Mouse (Mus musculus): ENCODE results near the gene Plin4. TPM values are rescaled to one million over a fixed set of nuclear protein-coding genes. Genes with fewer than 3 reads are reported as not detected.

Plin4 gene
- total and polyA plus RNA-seq, 2 experiments: 2.1 to 2.8 TPM

- H3K27ac ChIP-seq (replicated peaks; ENCODE audit: insufficient read depth, low read depth, low read length): peak overlapping the region; percentile 95
These were observed 9.8 kb upstream of the Plin4 start for GRCm38 (mm10) chr17:56119431-56119830.

GRCm38 (mm10) chr17:56117251-56117710 lies 7.7 kb upstream of the Plin4 start, which contains the start of gene Plin5:
Gene Plin5, minus strand, starts transcription at chr17:56117596.
- TF ChIP-seq POLR2A (IDR thresholded peaks at IDR 0.05; ENCODE audit: extremely low read depth, insufficient read depth, low read length): peak; percentile 95
- no peak for TF ChIP-seq CTCF (IDR thresholded peaks at IDR 0.05; ENCODE audit: low read depth, low read length)
- WGBS: 4% methylated on average over 27 of the region's 27 CpGs
- H3K79me2 ChIP-seq (ENCODE audit: control insufficient read depth, insufficient read depth, low read length): peaks cover 5% of the 10 kb centered on the region; the same call in 1 of the 2 replicates
- DNase-seq (ENCODE audit: extremely low read depth, low read depth, low spot score): peak; percentile 89
- peak within 1 kb of the TSS; percentile 67 for H3K9ac ChIP-seq (ENCODE audit: low read depth, low read length)
- peak within 1 kb of the TSS; percentile 57 for H3K4me3 ChIP-seq (ENCODE audit: insufficient read depth, low read depth, low read length)
- peaks cover 4% of the 10 kb centered on the region; the same call in 1 of the 2 replicates for H3K36me3 ChIP-seq (ENCODE audit: control insufficient read depth, insufficient read depth, low read length)
- no peaks in the 10 kb centered on the region for H3K27me3 ChIP-seq (ENCODE audit: control insufficient read depth, insufficient read depth, low read length)
- peaks cover 29% of the 10 kb centered on the region for H3K4me1 ChIP-seq (ENCODE audit: control insufficient read depth, insufficient read depth, low read length)
- peak within 1 kb of the TSS; percentile 85 for H3K27ac ChIP-seq (replicated peaks; ENCODE audit: insufficient read depth, low read depth, low read length)

More at GRCm38 (mm10) chr17:56119431-56119830, 9.8 kb upstream of the Plin4 start:
- Histone ChIP-seq H3K9ac (ENCODE audit: low read depth, low read length) (peak overlapping the region; percentile 92), H3K4me1 (ENCODE audit: control insufficient read depth, insufficient read depth, low read length) (peaks cover 25% of the 10 kb centered on the region), H3K27me3 (ENCODE audit: control insufficient read depth, insufficient read depth, low read length) (no peaks in the 10 kb centered on the region), H3K79me2 (ENCODE audit: control insufficient read depth, insufficient read depth, low read length) (peaks cover 10% of the 10 kb centered on the region; the same call in 1 of the 2 replicates), H3K4me3 (ENCODE audit: insufficient read depth, low read depth, low read length) (peak overlapping the region; percentile 86), H3K36me3 (ENCODE audit: control insufficient read depth, insufficient read depth, low read length) (peaks cover 4% of the 10 kb centered on the region; the same call in 1 of the 2 replicates)
- no peak for TF ChIP-seq CTCF (IDR thresholded peaks at IDR 0.05; ENCODE audit: low read depth, low read length)
- no peak for TF ChIP-seq POLR2A (IDR thresholded peaks at IDR 0.05; ENCODE audit: extremely low read depth, insufficient read depth, low read length)
- peak; percentile 77 for DNase-seq (ENCODE audit: extremely low read depth, low read depth, low spot score)
- 30% methylated on average over 12 of the region's 12 CpGs for WGBS

DNA sequence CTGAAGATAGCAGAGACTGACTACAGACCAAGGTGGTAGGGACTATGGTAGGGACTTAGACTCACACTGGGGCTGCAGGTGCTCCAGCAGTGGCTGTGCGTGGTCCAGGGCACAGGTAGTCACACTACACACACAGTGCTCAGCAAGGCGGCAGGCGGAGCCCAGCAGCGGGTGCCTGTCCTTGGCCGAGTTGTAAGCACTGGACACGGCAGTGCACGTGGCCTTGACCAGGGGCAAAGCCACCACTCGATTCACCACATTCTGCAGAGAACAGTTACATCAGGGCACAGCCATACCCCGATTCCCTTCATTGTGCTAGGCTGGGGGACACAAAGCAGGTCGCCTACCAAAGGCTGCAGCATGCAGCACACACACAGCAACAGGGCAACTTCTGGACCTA lies 6.6 kb upstream of the Plin4 start:
- peaks cover 6% of the 10 kb centered on the region; the same call in 1 of the 2 replicates for H3K36me3 ChIP-seq (ENCODE audit: control insufficient read depth, insufficient read depth, low read length)
- TF ChIP-seq CTCF (IDR thresholded peaks at IDR 0.05; ENCODE audit: low read depth, low read length) (no peak), POLR2A (IDR thresholded peaks at IDR 0.05; ENCODE audit: extremely low read depth, insufficient read depth, low read length) (no peak)
- peak overlapping the region; percentile 67 for H3K9ac ChIP-seq (ENCODE audit: low read depth, low read length)
- peak overlapping the region; percentile 85 for H3K27ac ChIP-seq (replicated peaks; ENCODE audit: insufficient read depth, low read depth, low read length)
- H3K27me3 ChIP-seq (ENCODE audit: control insufficient read depth, insufficient read depth, low read length): no peaks in the 10 kb centered on the region
- peaks cover 27% of the 10 kb centered on the region for H3K4me1 ChIP-seq (ENCODE audit: control insufficient read depth, insufficient read depth, low read length)
- H3K79me2 ChIP-seq (ENCODE audit: control insufficient read depth, insufficient read depth, low read length): peaks cover 5% of the 10 kb centered on the region; the same call in 1 of the 2 replicates
- WGBS: 23% methylated on average over 10 of the region's 10 CpGs
- peak overlapping the region; percentile 57 for H3K4me3 ChIP-seq (ENCODE audit: insufficient read depth, low read depth, low read length)
- peak; percentile 88 for DNase-seq (ENCODE audit: extremely low read depth, low read depth, low spot score)

DNA sequence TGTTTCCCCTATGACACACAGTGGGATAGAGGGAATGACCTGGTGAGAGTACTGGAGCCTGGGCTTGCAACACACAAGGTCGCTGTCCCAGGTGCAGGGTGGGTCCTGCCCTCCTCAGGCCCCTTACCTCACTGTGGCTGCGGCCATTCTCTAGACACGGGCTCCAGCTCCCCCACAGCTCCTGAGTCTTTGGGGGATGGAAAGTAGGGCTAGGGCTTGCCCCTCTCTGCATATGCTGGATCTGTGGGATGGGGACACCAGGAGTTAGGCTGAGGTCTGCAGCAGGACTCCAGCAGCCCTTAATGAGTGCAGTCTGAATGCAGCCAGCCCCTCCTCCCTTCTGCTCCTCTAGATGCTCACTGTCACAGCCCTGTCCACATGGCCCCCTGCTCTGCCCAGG lies 3.1 kb upstream of the Plin4 start:
- 54% methylated on average over 3 of the region's 3 CpGs for WGBS
- Histone ChIP-seq H3K4me3 (ENCODE audit: insufficient read depth, low read depth, low read length) (no peak overlapping the region), H3K27ac (replicated peaks; ENCODE audit: insufficient read depth, low read depth, low read length) (no peak overlapping the region), H3K36me3 (ENCODE audit: control insufficient read depth, insufficient read depth, low read length) (peaks cover 6% of the 10 kb centered on the region; the same call in 1 of the 2 replicates), H3K9ac (ENCODE audit: low read depth, low read length) (no peak overlapping the region), H3K27me3 (ENCODE audit: control insufficient read depth, insufficient read depth, low read length) (no peaks in the 10 kb centered on the region), H3K79me2 (ENCODE audit: control insufficient read depth, insufficient read depth, low read length) (no peaks in the 10 kb centered on the region), H3K4me1 (ENCODE audit: control insufficient read depth, insufficient read depth, low read length) (peaks cover 41% of the 10 kb centered on the region)
- TF ChIP-seq CTCF (IDR thresholded peaks at IDR 0.05; ENCODE audit: low read depth, low read length) (no peak), POLR2A (IDR thresholded peaks at IDR 0.05; ENCODE audit: extremely low read depth, insufficient read depth, low read length) (no peak)
- DNase-seq (ENCODE audit: extremely low read depth, low read depth, low spot score): peak; percentile 65

- H3K79me2 ChIP-seq (ENCODE audit: control insufficient read depth, insufficient read depth, low read length): no peaks in the 10 kb centered on the region
- 50% methylated on average over 5 of the region's 5 CpGs for WGBS
- peaks cover 6% of the 10 kb centered on the region; the same call in 1 of the 2 replicates for H3K36me3 ChIP-seq (ENCODE audit: control insufficient read depth, insufficient read depth, low read length)
- no peaks in the 10 kb centered on the region for H3K27me3 ChIP-seq (ENCODE audit: control insufficient read depth, insufficient read depth, low read length)
- TF ChIP-seq CTCF (IDR thresholded peaks at IDR 0.05; ENCODE audit: low read depth, low read length) (peak; percentile 92), POLR2A (IDR thresholded peaks at IDR 0.05; ENCODE audit: extremely low read depth, insufficient read depth, low read length) (no peak)
- peak; percentile 66 for DNase-seq (ENCODE audit: extremely low read depth, low read depth, low spot score)
- H3K4me1 ChIP-seq (ENCODE audit: control insufficient read depth, insufficient read depth, low read length): peaks cover 41% of the 10 kb centered on the region
- no peak overlapping the region for H3K9ac ChIP-seq (ENCODE audit: low read depth, low read length)
- H3K4me3 ChIP-seq (ENCODE audit: insufficient read depth, low read depth, low read length): no peak overlapping the region
- H3K27ac ChIP-seq (replicated peaks; ENCODE audit: insufficient read depth, low read depth, low read length): no peak overlapping the region
These were observed 2.3 kb upstream of the Plin4 start for GRCm38 (mm10) chr17:56111864-56112263.

DNA sequence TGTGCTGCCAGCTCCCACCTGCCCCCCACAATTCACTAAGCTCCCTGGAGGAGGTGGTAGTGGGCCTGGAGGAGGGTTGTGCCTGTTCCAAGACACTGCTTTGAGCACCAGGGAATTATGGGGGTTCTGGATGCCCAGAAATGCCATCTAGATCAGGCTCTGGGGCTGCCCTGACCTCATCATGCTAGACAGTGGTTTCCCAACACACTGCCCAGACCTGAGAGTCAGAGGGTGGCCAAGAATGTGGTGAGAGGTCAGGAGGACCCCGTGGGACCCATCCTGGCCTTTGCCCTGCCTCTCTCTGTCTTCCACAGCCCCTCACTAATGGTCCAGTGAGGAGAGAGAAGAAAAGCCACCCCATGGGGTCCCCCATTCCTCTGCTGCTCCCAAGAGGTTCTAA lies 1.4 kb upstream of the Plin4 start:
- TF ChIP-seq CTCF (IDR thresholded peaks at IDR 0.05; ENCODE audit: low read depth, low read length) (no peak), POLR2A (IDR thresholded peaks at IDR 0.05; ENCODE audit: extremely low read depth, insufficient read depth, low read length) (no peak)
- peaks cover 40% of the 10 kb centered on the region for H3K4me1 ChIP-seq (ENCODE audit: control insufficient read depth, insufficient read depth, low read length)
- no peaks in the 10 kb centered on the region for H3K79me2 ChIP-seq (ENCODE audit: control insufficient read depth, insufficient read depth, low read length)
- no peaks in the 10 kb centered on the region for H3K27me3 ChIP-seq (ENCODE audit: control insufficient read depth, insufficient read depth, low read length)
- H3K36me3 ChIP-seq (ENCODE audit: control insufficient read depth, insufficient read depth, low read length): peaks cover 6% of the 10 kb centered on the region; the same call in 1 of the 2 replicates
- H3K27ac ChIP-seq (replicated peaks; ENCODE audit: insufficient read depth, low read depth, low read length): peak overlapping the region; percentile 24; the same call in 1 of the 2 replicates
- 18% methylated on average over 1 of the region's 1 CpGs for WGBS
- H3K4me3 ChIP-seq (ENCODE audit: insufficient read depth, low read depth, low read length): no peak overlapping the region
- DNase-seq (ENCODE audit: extremely low read depth, low read depth, low spot score): no peak
- peak overlapping the region; percentile 11; the same call in 1 of the 2 replicates for H3K9ac ChIP-seq (ENCODE audit: low read depth, low read length)

Measured in liver, adult 2 months (tissue).